Mouse (Mus musculus): ENCODE data around the gene Zc3h12a. TPM values are rescaled to one million over a fixed set of nuclear protein-coding genes. Genes with fewer than 3 reads are reported as not detected.
A peak's percentile ranks its signal among the peaks of the same experiment; 100 is the strongest.

The Zc3h12a gene
- polyA plus RNA-seq, 1 experiment = 3.6 TPM

DNA sequence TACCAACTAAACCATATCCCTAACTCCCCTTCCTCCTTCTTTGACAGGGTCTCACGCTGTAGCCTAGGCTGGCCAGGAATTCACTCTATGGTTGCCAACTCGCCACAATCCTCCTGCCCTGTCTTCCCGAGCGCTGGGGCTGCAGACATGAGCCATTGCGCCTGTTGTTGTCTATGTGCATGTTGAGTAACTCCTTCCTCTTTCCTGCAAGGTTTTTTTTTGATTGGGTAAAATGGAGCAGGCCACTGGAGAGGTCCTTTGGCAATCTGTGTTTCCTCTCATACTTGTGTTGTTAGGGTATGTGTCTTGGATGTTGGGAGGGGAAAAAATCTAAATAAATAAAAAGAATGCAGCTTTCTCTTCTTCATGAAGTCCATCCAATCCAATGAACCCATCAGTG, 16.6 kb upstream of the Zc3h12a start:
- no peak overlapping the region for H3K4me3 ChIP-seq (ENCODE audit: low read depth, low read length)
- TF ChIP-seq CTCF (IDR thresholded peaks at IDR 0.05; ENCODE audit: low read depth, low read length) (no peak), POLR2A (IDR thresholded peaks at IDR 0.05; ENCODE audit: insufficient read depth, low read length) (no peak), EP300 (IDR thresholded peaks at IDR 0.05; ENCODE audit: insufficient read depth, low read depth, low read length) (no peak)
- H3K9ac ChIP-seq (ENCODE audit: low read depth, poor library complexity, severe bottlenecking) = no peak overlapping the region
- H3K9me3 ChIP-seq (replicated peaks; ENCODE audit: control insufficient read depth, insufficient read depth, low read length, poor library complexity, severe bottlenecking) = no peaks in the 10 kb centered on the region
- H3K27me3 ChIP-seq (ENCODE audit: control insufficient read depth, insufficient read depth, low read length, poor library complexity, severe bottlenecking) = no peaks in the 10 kb centered on the region
- no peaks in the 10 kb centered on the region for H3K36me3 ChIP-seq (ENCODE audit: control insufficient read depth, insufficient read depth, low read length, poor library complexity, severe bottlenecking)
- H3K27ac ChIP-seq (ENCODE audit: insufficient read depth, low read length) = no peak overlapping the region
- H3K4me1 ChIP-seq (ENCODE audit: control insufficient read depth, insufficient read depth, low read length) = peaks cover 4% of the 10 kb centered on the region

GRCm38 (mm10) chr4:125138321-125138720, 10.7 kb upstream of the Zc3h12a start:
- no peaks in the 10 kb centered on the region for H3K9me3 ChIP-seq (replicated peaks; ENCODE audit: control insufficient read depth, insufficient read depth, low read length, poor library complexity, severe bottlenecking)
- peaks cover 12% of the 10 kb centered on the region for H3K4me1 ChIP-seq (ENCODE audit: control insufficient read depth, insufficient read depth, low read length)
- no peak overlapping the region for H3K9ac ChIP-seq (ENCODE audit: low read depth, poor library complexity, severe bottlenecking)
- H3K27me3 ChIP-seq (ENCODE audit: control insufficient read depth, insufficient read depth, low read length, poor library complexity, severe bottlenecking) = no peaks in the 10 kb centered on the region
- peak overlapping the region; percentile 42; the same call in 1 of the 2 replicates for H3K27ac ChIP-seq (ENCODE audit: insufficient read depth, low read length)
- no peaks in the 10 kb centered on the region for H3K36me3 ChIP-seq (ENCODE audit: control insufficient read depth, insufficient read depth, low read length, poor library complexity, severe bottlenecking)
- no peak for TF ChIP-seq POLR2A (IDR thresholded peaks at IDR 0.05; ENCODE audit: insufficient read depth, low read length)
- no peak for TF ChIP-seq EP300 (IDR thresholded peaks at IDR 0.05; ENCODE audit: insufficient read depth, low read depth, low read length)
- TF ChIP-seq CTCF (IDR thresholded peaks at IDR 0.05; ENCODE audit: low read depth, low read length) = no peak
- H3K4me3 ChIP-seq (ENCODE audit: low read depth, low read length) = no peak overlapping the region

DNA sequence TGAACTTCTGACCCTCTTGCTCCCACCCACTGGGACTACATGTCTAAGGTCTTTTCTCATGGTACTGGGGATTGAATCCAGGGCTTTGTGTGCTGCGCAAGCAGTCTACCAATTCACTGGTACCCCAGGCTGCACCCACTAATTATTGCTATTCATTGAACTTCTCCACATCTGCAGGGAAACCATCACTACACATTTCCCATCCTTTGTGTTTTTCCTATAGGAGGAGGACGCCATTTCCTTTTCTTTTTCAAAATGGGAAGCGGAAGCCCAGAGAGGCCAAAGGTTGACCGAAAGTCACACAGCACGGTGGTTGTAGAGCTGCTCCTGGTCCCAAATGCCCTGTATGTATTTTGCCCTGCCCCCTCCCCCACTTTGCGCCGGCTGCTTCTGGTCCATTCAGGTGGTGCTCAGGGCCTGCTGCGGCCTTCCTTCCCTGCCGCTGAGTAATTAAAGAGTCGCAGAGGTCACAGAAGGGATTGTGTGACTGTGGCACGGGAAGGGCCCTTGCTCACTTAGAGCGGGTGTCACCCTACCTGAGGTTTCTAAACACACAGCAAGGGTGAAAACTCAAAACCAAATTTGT, 8.8 kb upstream of the Zc3h12a start:
- H3K4me3 ChIP-seq (ENCODE audit: low read depth, low read length) = no peak overlapping the region

DNA sequence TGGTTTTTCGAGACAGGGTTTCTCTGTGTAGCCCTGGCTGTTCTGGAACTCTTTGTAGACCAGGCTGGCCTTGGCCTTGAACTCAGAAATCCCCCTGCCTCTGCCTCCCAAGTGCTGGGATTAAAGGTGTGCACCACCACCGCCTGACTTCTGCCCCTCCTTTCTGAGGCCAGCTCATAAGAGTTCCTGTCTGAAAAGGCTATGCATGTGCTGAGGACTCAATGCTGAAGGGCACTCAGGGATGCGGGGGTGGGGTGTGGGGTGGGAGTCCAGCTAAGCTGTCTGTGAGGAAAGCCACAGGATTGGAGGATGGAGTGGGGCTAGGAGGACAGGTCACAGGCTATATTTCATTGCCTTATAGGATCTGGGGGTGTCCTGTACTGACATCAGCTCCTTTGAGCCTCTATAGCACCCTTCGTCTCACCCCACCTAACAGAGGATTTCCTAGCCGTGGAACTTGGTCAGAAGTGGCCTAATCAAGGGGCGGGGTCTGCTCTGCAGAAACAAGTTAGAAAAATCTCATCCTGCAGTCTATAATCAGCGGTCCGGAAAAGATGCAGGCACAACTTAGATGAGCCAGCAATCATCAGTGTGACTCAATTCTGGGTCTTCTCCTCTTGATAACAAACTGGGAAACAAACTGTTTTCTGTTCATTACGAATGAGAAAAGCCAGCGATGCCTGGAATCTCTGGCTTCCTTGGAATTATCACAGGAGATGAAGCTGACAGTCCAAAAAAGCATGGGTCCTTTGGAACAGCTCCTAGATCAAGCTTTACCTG, 7.6 kb upstream of the Zc3h12a start:
- Histone ChIP-seq H3K27ac (ENCODE audit: insufficient read depth, low read length) (peak overlapping the region; percentile 74), H3K27me3 (ENCODE audit: control insufficient read depth, insufficient read depth, low read length, poor library complexity, severe bottlenecking) (no peaks in the 10 kb centered on the region), H3K4me1 (ENCODE audit: control insufficient read depth, insufficient read depth, low read length) (peaks cover 9% of the 10 kb centered on the region), H3K4me3 (ENCODE audit: low read depth, low read length) (no peak overlapping the region), H3K9ac (ENCODE audit: low read depth, poor library complexity, severe bottlenecking) (no peak overlapping the region), H3K9me3 (replicated peaks; ENCODE audit: control insufficient read depth, insufficient read depth, low read length, poor library complexity, severe bottlenecking) (no peaks in the 10 kb centered on the region), H3K36me3 (ENCODE audit: control insufficient read depth, insufficient read depth, low read length, poor library complexity, severe bottlenecking) (no peaks in the 10 kb centered on the region)
- TF ChIP-seq POLR2A (IDR thresholded peaks at IDR 0.05; ENCODE audit: insufficient read depth, low read length) (no peak), CTCF (IDR thresholded peaks at IDR 0.05; ENCODE audit: low read depth, low read length) (no peak), EP300 (IDR thresholded peaks at IDR 0.05; ENCODE audit: insufficient read depth, low read depth, low read length) (no peak)

More for the DNA sequence above, 8.8 kb upstream of the Zc3h12a start:
- H3K9me3 ChIP-seq (replicated peaks; ENCODE audit: control insufficient read depth, insufficient read depth, low read length, poor library complexity, severe bottlenecking) = no peaks in the 10 kb centered on the region
- TF ChIP-seq EP300 (IDR thresholded peaks at IDR 0.05; ENCODE audit: insufficient read depth, low read depth, low read length) = peak; percentile 89
- TF ChIP-seq POLR2A (IDR thresholded peaks at IDR 0.05; ENCODE audit: insufficient read depth, low read length) = no peak
- H3K27ac ChIP-seq (ENCODE audit: insufficient read depth, low read length) = peak overlapping the region; percentile 88
- H3K4me1 ChIP-seq (ENCODE audit: control insufficient read depth, insufficient read depth, low read length) = peaks cover 9% of the 10 kb centered on the region
- no peaks in the 10 kb centered on the region for H3K36me3 ChIP-seq (ENCODE audit: control insufficient read depth, insufficient read depth, low read length, poor library complexity, severe bottlenecking)
- peak overlapping the region; percentile 7; the same call in 1 of the 2 replicates for H3K9ac ChIP-seq (ENCODE audit: low read depth, poor library complexity, severe bottlenecking)
- no peaks in the 10 kb centered on the region for H3K27me3 ChIP-seq (ENCODE audit: control insufficient read depth, insufficient read depth, low read length, poor library complexity, severe bottlenecking)

- Histone ChIP-seq H3K36me3 (ENCODE audit: control insufficient read depth, insufficient read depth, low read length, poor library complexity, severe bottlenecking) (no peaks in the 10 kb centered on the region), H3K27me3 (ENCODE audit: control insufficient read depth, insufficient read depth, low read length, poor library complexity, severe bottlenecking) (no peaks in the 10 kb centered on the region), H3K27ac (ENCODE audit: insufficient read depth, low read length) (peak overlapping the region; percentile 87), H3K9ac (ENCODE audit: low read depth, poor library complexity, severe bottlenecking) (no peak overlapping the region), H3K9me3 (replicated peaks; ENCODE audit: control insufficient read depth, insufficient read depth, low read length, poor library complexity, severe bottlenecking) (no peaks in the 10 kb centered on the region), H3K4me3 (ENCODE audit: low read depth, low read length) (no peak overlapping the region), H3K4me1 (ENCODE audit: control insufficient read depth, insufficient read depth, low read length) (peaks cover 9% of the 10 kb centered on the region)
- TF ChIP-seq CTCF (IDR thresholded peaks at IDR 0.05; ENCODE audit: low read depth, low read length) (no peak), POLR2A (IDR thresholded peaks at IDR 0.05; ENCODE audit: insufficient read depth, low read length) (no peak), EP300 (IDR thresholded peaks at IDR 0.05; ENCODE audit: insufficient read depth, low read depth, low read length) (no peak)
These were observed 7.0 kb upstream of the Zc3h12a start for GRCm38 (mm10) chr4:125134631-125135030.

GRCm38 (mm10) chr4:125134192-125134591, 6.6 kb upstream of the Zc3h12a start:
- Histone ChIP-seq H3K4me3 (ENCODE audit: low read depth, low read length) (no peak overlapping the region), H3K27me3 (ENCODE audit: control insufficient read depth, insufficient read depth, low read length, poor library complexity, severe bottlenecking) (no peaks in the 10 kb centered on the region), H3K9ac (ENCODE audit: low read depth, poor library complexity, severe bottlenecking) (no peak overlapping the region), H3K4me1 (ENCODE audit: control insufficient read depth, insufficient read depth, low read length) (peaks cover 9% of the 10 kb centered on the region), H3K9me3 (replicated peaks; ENCODE audit: control insufficient read depth, insufficient read depth, low read length, poor library complexity, severe bottlenecking) (no peaks in the 10 kb centered on the region), H3K27ac (ENCODE audit: insufficient read depth, low read length) (peak overlapping the region; percentile 90), H3K36me3 (ENCODE audit: control insufficient read depth, insufficient read depth, low read length, poor library complexity, severe bottlenecking) (no peaks in the 10 kb centered on the region)
- TF ChIP-seq EP300 (IDR thresholded peaks at IDR 0.05; ENCODE audit: insufficient read depth, low read depth, low read length) (peak; percentile 88), CTCF (IDR thresholded peaks at IDR 0.05; ENCODE audit: low read depth, low read length) (no peak), POLR2A (IDR thresholded peaks at IDR 0.05; ENCODE audit: insufficient read depth, low read length) (no peak)
